Mouse (Mus musculus) monocyte, adult 5-6 weeks (primary cell): ENCODE measurements around the gene Olfr648. TPM values are rescaled to one million over a fixed set of nuclear protein-coding genes. Genes with fewer than 3 reads are reported as not detected.

Experiments
- total RNA-seq: library from RNA; stranded (forward); fragments of 200-1000, 200-491, 200-594 nt; gene quantifications from 3 replicates; pipeline ENCODE4 v1.2.3, GENCODE M21; 2017

Gene Olfr648
- total RNA-seq, 1 experiment from 2014 or later = not detected

Other genes with a start within 250 kb of the Olfr648 start
- gene Olfr632, start 249.0 kb downstream of the Olfr648 start, total RNA-seq = not detected in 3 replicates
- not detected in 3 replicates for gene Olfr633, start 239.0 kb downstream of the Olfr648 start, total RNA-seq
- gene Olfr635, start 212.2 kb downstream of the Olfr648 start, total RNA-seq = 0.11 TPM in 1 of 3 replicates, not detected in the others
- not detected in 3 replicates for gene Olfr638, start 184.6 kb downstream of the Olfr648 start, total RNA-seq
- not detected in 3 replicates for gene Olfr639, start 166.1 kb downstream of the Olfr648 start, total RNA-seq
- gene Olfr640, start 157.8 kb downstream of the Olfr648 start, total RNA-seq = not detected in 3 replicates
- gene Olfr641, start 147.9 kb downstream of the Olfr648 start, total RNA-seq = not detected in 3 replicates
- gene Olfr642, start 130.7 kb downstream of the Olfr648 start, total RNA-seq = not detected in 3 replicates
- not detected in 3 replicates for gene 4930516K23Rik, start 121.9 kb downstream of the Olfr648 start, total RNA-seq
- not detected in 3 replicates for gene Olfr644, start 111.5 kb downstream of the Olfr648 start, total RNA-seq
- not detected in 3 replicates for gene Olfr645, start 97.9 kb downstream of the Olfr648 start, total RNA-seq
- not detected in 3 replicates for gene Olfr646, start 78.5 kb downstream of the Olfr648 start, total RNA-seq
- not detected in 3 replicates for gene Ubqln5, start 53.6 kb downstream of the Olfr648 start, total RNA-seq
- not detected in 3 replicates for gene Olfr643, start 46.0 kb downstream of the Olfr648 start, total RNA-seq
- gene Ubqln3, start 40.1 kb downstream of the Olfr648 start, total RNA-seq = 0.21 TPM in 1 of 3 replicates, not detected in the others
- gene Ubqlnl, start 32.8 kb downstream of the Olfr648 start, total RNA-seq = not detected in 3 replicates
- not detected in 3 replicates for gene Olfm5, start 18.6 kb downstream of the Olfr648 start, total RNA-seq
- gene Olfr649, start 12.6 kb upstream of the Olfr648 start, total RNA-seq = not detected in 3 replicates
- 0.21 to 1.6 TPM in 2 of 3 replicates, not detected in the other for gene Trim6, start 35.4 kb upstream of the Olfr648 start, total RNA-seq
- gene Trim34a, start 61.1 kb upstream of the Olfr648 start, total RNA-seq = 41.8 to 60.5 TPM (median 42.8 TPM) in 3 replicates
- gene Trim5, start 104.7 kb upstream of the Olfr648 start, total RNA-seq = 16.7 to 39.3 TPM (median 25.4 TPM) in 3 replicates
- 151 to 341 TPM (median 152 TPM) in 3 replicates for gene Trim12a, start 132.1 kb upstream of the Olfr648 start, total RNA-seq
- gene Trim34b, start 146.1 kb upstream of the Olfr648 start, total RNA-seq = 1.6 to 6.2 TPM (median 1.8 TPM) in 3 replicates
- gene Trim12c, start 170.0 kb upstream of the Olfr648 start, total RNA-seq = 38.3 to 79.6 TPM (median 51.5 TPM) in 3 replicates
- gene Trim30b, start 186.5 kb upstream of the Olfr648 start, total RNA-seq = 23.5 to 27.5 TPM (median 27.2 TPM) in 3 replicates
- gene Trim30c, start 217.4 kb upstream of the Olfr648 start, total RNA-seq = 0.58 to 1.1 TPM in 2 of 3 replicates, not detected in the other